Mouse (Mus musculus): ENCODE measurements around the gene Cabp2. TPM values are rescaled to one million over a fixed set of nuclear protein-coding genes. Genes with fewer than 3 reads are reported as not detected.
"Not testable (repeated sequence)": the region's sequence is repeated elsewhere in the genome, so short reads cannot be mapped to it uniquely, and the experiment has no call there.

Gene Cabp2
- polyA plus RNA-seq, 1 experiment from 2014 or later = not detected

- H3K9ac ChIP-seq = peak overlapping the region; percentile 83
- ATAC-seq (replicated peaks; ENCODE audit: insufficient number of reproducible peaks, insufficient read depth, low FRiP score, low read depth) = no peak
- H3K4me2 ChIP-seq = peak overlapping the region; percentile 70
- no peaks in the 10 kb centered on the region for H3K27me3 ChIP-seq
- H3K9me3 ChIP-seq (replicated peaks) = no peaks in the 10 kb centered on the region
- WGBS = 54% methylated on average over 7 of the region's 7 CpGs
- peaks cover 21% of the 10 kb centered on the region for H3K4me1 ChIP-seq (replicated peaks)
- no peak overlapping the region for H3K27ac ChIP-seq
- peak overlapping the region; percentile 82 for H3K4me3 ChIP-seq
- H3K36me3 ChIP-seq = peaks cover 32% of the 10 kb centered on the region
These were observed 45.5 kb downstream of the Cabp2 start for GRCm38 (mm10) chr19:4126759-4127495.

DNA sequence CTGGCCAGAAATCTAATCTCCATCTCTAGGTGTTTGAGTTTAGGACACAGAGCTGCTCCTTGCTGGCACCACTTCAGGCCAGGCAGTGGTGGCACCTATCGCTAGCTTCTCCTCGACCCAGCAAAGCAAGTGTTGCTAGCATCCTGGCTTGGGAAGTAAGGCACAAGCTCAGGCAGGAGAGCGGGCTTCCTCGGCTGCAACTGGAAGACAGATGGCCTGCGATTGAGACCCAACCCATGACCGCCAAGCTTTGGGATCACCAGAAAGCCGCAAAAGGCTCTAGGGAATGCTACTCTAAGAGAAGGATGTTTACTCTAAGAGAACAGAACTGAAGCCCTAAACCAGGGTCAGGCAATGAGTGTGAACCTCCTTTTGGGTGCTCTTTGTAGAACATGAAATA is 48.1 kb downstream of the Cabp2 start:
- Histone ChIP-seq H3K4me1 (replicated peaks) (peaks cover 21% of the 10 kb centered on the region), H3K36me3 (peaks cover 33% of the 10 kb centered on the region), H3K9ac (no peak overlapping the region), H3K27ac (peak overlapping the region; percentile 35; the same call in 1 of the 2 replicates), H3K27me3 (no peaks in the 10 kb centered on the region), H3K4me3 (no peak overlapping the region), H3K9me3 (replicated peaks) (no peaks in the 10 kb centered on the region), H3K4me2 (no peak overlapping the region)
- 94% methylated on average over 7 of the region's 7 CpGs for WGBS
- ATAC-seq (replicated peaks; ENCODE audit: insufficient number of reproducible peaks, insufficient read depth, low FRiP score, low read depth) = no peak

DNA sequence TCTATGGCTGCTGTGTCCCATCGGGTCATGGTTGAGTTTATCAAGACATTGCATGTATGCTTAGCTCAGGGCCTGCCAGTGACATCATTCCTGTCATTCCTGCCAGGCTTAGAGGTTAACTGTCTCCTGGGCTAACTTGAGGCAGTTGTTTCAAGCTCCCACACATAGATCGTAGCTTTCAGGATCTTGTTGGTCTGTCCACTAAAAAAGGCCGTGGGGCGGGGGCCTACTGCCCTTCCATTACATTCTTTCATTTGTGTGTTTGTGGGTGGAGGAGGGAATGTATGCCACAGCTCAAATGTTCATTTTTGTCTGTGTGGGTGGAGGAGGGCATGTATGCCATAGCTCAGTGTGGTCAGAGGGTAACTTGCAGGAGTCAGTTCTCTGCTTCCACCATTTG is 48.7 kb downstream of the Cabp2 start:
- no peaks in the 10 kb centered on the region for H3K9me3 ChIP-seq (replicated peaks)
- peaks cover 33% of the 10 kb centered on the region for H3K36me3 ChIP-seq
- no peaks in the 10 kb centered on the region for H3K27me3 ChIP-seq
- no peak overlapping the region for H3K4me3 ChIP-seq
- H3K4me2 ChIP-seq = no peak overlapping the region
- WGBS = 65% methylated on average over 4 of the region's 4 CpGs
- peaks cover 21% of the 10 kb centered on the region for H3K4me1 ChIP-seq (replicated peaks)
- no peak for ATAC-seq (replicated peaks; ENCODE audit: insufficient number of reproducible peaks, insufficient read depth, low FRiP score, low read depth)
- peak overlapping the region; percentile 35; the same call in 1 of the 2 replicates for H3K27ac ChIP-seq
- no peak overlapping the region for H3K9ac ChIP-seq

- Histone ChIP-seq H3K27ac (no peak overlapping the region), H3K4me3 (no peak overlapping the region), H3K4me2 (no peak overlapping the region), H3K27me3 (no peaks in the 10 kb centered on the region), H3K4me1 (replicated peaks) (peaks cover 21% of the 10 kb centered on the region), H3K36me3 (peaks cover 33% of the 10 kb centered on the region), H3K9me3 (replicated peaks) (no peaks in the 10 kb centered on the region), H3K9ac (no peak overlapping the region)
- no peak for ATAC-seq (replicated peaks; ENCODE audit: insufficient number of reproducible peaks, insufficient read depth, low FRiP score, low read depth)
- WGBS = 97% methylated on average over 5 of the region's 5 CpGs
These were observed 49.7 kb downstream of the Cabp2 start for GRCm38 (mm10) chr19:4131075-4131474.

- H3K4me1 ChIP-seq (replicated peaks) = peaks cover 16% of the 10 kb centered on the region
- H3K4me2 ChIP-seq = no peak overlapping the region
- H3K4me3 ChIP-seq = no peak overlapping the region
- H3K27ac ChIP-seq = no peak overlapping the region
- no peaks in the 10 kb centered on the region for H3K9me3 ChIP-seq (replicated peaks)
- no peak overlapping the region for H3K9ac ChIP-seq
- 88% methylated on average over 2 of the region's 2 CpGs for WGBS
- 0 out of 2 replicates have a peak, but pooled peaks cover under 1% of the 10 kb centered on the region for H3K27me3 ChIP-seq
- no peak; the same call in 1 of the 2 replicates for ATAC-seq (replicated peaks; ENCODE audit: insufficient number of reproducible peaks, insufficient read depth, low FRiP score, low read depth)
- H3K36me3 ChIP-seq = peaks cover 33% of the 10 kb centered on the region
These were observed 50.4 kb downstream of the Cabp2 start for GRCm38 (mm10) chr19:4131768-4132167.

DNA sequence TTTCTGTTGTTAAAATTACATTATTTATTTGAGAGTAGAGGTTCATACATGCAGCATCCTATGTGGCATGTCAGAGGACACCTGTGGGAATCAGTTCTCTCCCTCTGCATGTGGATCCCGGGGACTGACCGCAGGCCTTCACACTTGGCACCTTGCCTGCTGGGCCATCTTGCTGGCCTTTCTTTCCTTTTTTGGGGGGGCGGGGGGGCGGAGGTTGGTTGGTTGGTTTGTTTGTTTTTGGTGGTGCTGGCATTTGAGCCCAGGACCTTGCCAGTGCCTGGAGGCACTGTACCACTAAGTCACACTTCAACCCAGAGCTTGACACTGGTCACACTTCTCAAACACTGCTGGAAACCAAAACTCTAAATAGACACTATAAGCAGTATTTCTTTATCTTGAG is 53.0 kb downstream of the Cabp2 start:
- H3K9me3 ChIP-seq (replicated peaks) = no peaks in the 10 kb centered on the region
- no peak overlapping the region for H3K27ac ChIP-seq
- WGBS = 88% methylated on average over 4 of the region's 4 CpGs
- no peak overlapping the region for H3K4me3 ChIP-seq
- no peak overlapping the region for H3K4me2 ChIP-seq
- peaks cover 6% of the 10 kb centered on the region for H3K4me1 ChIP-seq (replicated peaks)
- no peak overlapping the region for H3K9ac ChIP-seq
- no peak for ATAC-seq (replicated peaks; ENCODE audit: insufficient number of reproducible peaks, insufficient read depth, low FRiP score, low read depth)
- peaks cover 17% of the 10 kb centered on the region; the same call in 1 of the 2 replicates for H3K36me3 ChIP-seq
- H3K27me3 ChIP-seq = 0 out of 2 replicates have a peak, but pooled peaks cover 5% of the 10 kb centered on the region

- H3K4me3 ChIP-seq; H3K27me3 ChIP-seq; H3K9me3 ChIP-seq (replicated peaks); H3K9ac ChIP-seq; H3K4me1 ChIP-seq (replicated peaks); H3K27ac ChIP-seq; H3K4me2 ChIP-seq: not testable (repeated sequence)
- H3K36me3 ChIP-seq = peaks cover 10% of the 10 kb centered on the region; the same call in 1 of the 2 replicates
- 0 out of 2 replicates have a peak, but pooled peaks have one; percentile 19 for ATAC-seq (replicated peaks; ENCODE audit: insufficient number of reproducible peaks, insufficient read depth, low FRiP score, low read depth)
- 80% methylated on average over 6 of the region's 6 CpGs for WGBS
These were observed 54.0 kb downstream of the Cabp2 start for GRCm38 (mm10) chr19:4135229-4135962.

DNA sequence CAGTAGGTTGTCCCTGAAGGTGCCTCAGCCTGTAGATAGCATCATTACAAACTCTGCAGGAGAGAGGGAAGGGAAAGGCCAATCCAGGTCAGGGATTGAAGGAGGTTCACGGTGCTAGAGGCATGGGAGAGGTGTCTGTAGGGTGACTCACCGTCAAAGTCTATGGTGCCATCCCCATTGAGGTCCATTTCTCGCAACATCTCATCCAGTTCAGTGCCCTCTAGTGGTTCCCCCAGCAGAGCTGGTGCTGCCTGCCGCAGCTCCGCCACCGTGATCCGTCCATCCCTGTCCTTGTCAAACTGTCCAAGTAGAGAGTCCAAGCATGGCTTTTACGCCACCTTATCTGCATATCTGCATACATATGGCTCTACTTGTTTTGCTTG is 54.6 kb downstream of the Cabp2 start:
- H3K9me3 ChIP-seq (replicated peaks); H3K27ac ChIP-seq; H3K9ac ChIP-seq; H3K4me3 ChIP-seq; H3K27me3 ChIP-seq; H3K4me2 ChIP-seq; H3K4me1 ChIP-seq (replicated peaks): not testable (repeated sequence)
- peaks cover 10% of the 10 kb centered on the region; the same call in 1 of the 2 replicates for H3K36me3 ChIP-seq
- WGBS = 25% methylated on average over 8 of the region's 8 CpGs
- ATAC-seq (replicated peaks; ENCODE audit: insufficient number of reproducible peaks, insufficient read depth, low FRiP score, low read depth) = peak; percentile 11; the same call in 1 of the 2 replicates

- no peaks in the 10 kb centered on the region for H3K9me3 ChIP-seq (replicated peaks)
- 73% methylated on average over 5 of the region's 5 CpGs for WGBS
- no peak overlapping the region for H3K9ac ChIP-seq
- H3K36me3 ChIP-seq = peaks cover 5% of the 10 kb centered on the region; the same call in 1 of the 2 replicates
- H3K4me1 ChIP-seq (replicated peaks) = no peaks in the 10 kb centered on the region
- H3K4me2 ChIP-seq = no peak overlapping the region
- ATAC-seq (replicated peaks; ENCODE audit: insufficient number of reproducible peaks, insufficient read depth, low FRiP score, low read depth) = no peak
- 0 out of 2 replicates have a peak, but pooled peaks cover 5% of the 10 kb centered on the region for H3K27me3 ChIP-seq
- H3K27ac ChIP-seq = no peak overlapping the region
- no peak overlapping the region for H3K4me3 ChIP-seq
These were observed 55.1 kb downstream of the Cabp2 start for GRCm38 (mm10) chr19:4136463-4136862.
